Comparison of ENCODE assay signal across 9 mouse cellular contexts in genomic region chrX:60891329-60892095, GRCm38 (mm10). TPM values are rescaled to one million over a fixed set of nuclear protein-coding genes. Genes with fewer than 3 reads are reported as not detected.
DNase-seq lines count a peak whose midpoint lies in the region; ATAC-seq and TF ChIP-seq lines count a peak whose summit lies in the region.
"Had no signal": no experiment of that assay in that cellular context is flagged by ENCODE, and none has a peak within 500 bp of the region (broad histone marks: within the 10 kb centered on the region; RNA-seq: fewer than 3 reads in every experiment).

No protein-coding gene starts in this region.

- H3K4me1 ChIP-seq in kidney, embryonic 15.5 days, result peaks cover 25% of the 10 kb centered on the region
- no peaks in the 10 kb centered on the region for H3K4me1 ChIP-seq in embryonic facial prominence, embryonic 14.5 days (ENCODE audit: control insufficient read depth, insufficient read depth, low read length)
- no peaks in the 10 kb centered on the region for H3K4me1 ChIP-seq in kidney, postnatal 0 days (replicated peaks; ENCODE audit: insufficient read depth, low read length)
- H3K4me1 ChIP-seq in neural tube, embryonic 12.5 days, result no peaks in the 10 kb centered on the region

- H3K27ac ChIP-seq in kidney, embryonic 15.5 days, result no peak overlapping the region
- no peak overlapping the region for H3K27ac ChIP-seq in embryonic facial prominence, embryonic 14.5 days (replicated peaks; ENCODE audit: low read depth, low read length)
- no peak overlapping the region for H3K27ac ChIP-seq in kidney, postnatal 0 days
- no peak overlapping the region for H3K27ac ChIP-seq in neural tube, embryonic 12.5 days

- no peak for TF ChIP-seq CTCF in kidney, postnatal 0 days (IDR thresholded peaks at IDR 0.05; ENCODE audit: low read depth)

- H3K9ac ChIP-seq in kidney, embryonic 15.5 days, result no peak overlapping the region
- no peak overlapping the region for H3K9ac ChIP-seq in embryonic facial prominence, embryonic 14.5 days (ENCODE audit: low read depth, low read length)
- no peak overlapping the region for H3K9ac ChIP-seq in kidney, postnatal 0 days (ENCODE audit: low read depth, low read length)
- H3K9ac ChIP-seq in neural tube, embryonic 12.5 days, result peak overlapping the region; percentile 58

- H3K9me3 ChIP-seq in kidney, embryonic 15.5 days (replicated peaks), result no peaks in the 10 kb centered on the region
- H3K9me3 ChIP-seq in embryonic facial prominence, embryonic 14.5 days (ENCODE audit: control insufficient read depth, low read length), result no peaks in the 10 kb centered on the region
- H3K9me3 ChIP-seq in kidney, postnatal 0 days (replicated peaks; ENCODE audit: low read length), result no peaks in the 10 kb centered on the region
- no peaks in the 10 kb centered on the region for H3K9me3 ChIP-seq in neural tube, embryonic 12.5 days

- WGBS in kidney, embryonic 15.5 days, result 16% methylated on average over 43 of the region's 43 CpGs
- WGBS in embryonic facial prominence, embryonic 14.5 days, result 29% methylated on average over 36 of the region's 43 CpGs
- 25% methylated on average over 43 of the region's 43 CpGs for WGBS in kidney, postnatal 0 days
- WGBS in neural tube, embryonic 12.5 days, result 19% methylated on average over 43 of the region's 43 CpGs

- no peak for ATAC-seq in kidney, embryonic 15.5 days (replicated peaks; ENCODE audit: low FRiP score)
- ATAC-seq in embryonic facial prominence, embryonic 14.5 days (ENCODE audit: low read depth), result no peak; the same call in 1 of the 2 replicates
- no peak for ATAC-seq in kidney, postnatal 0 days (replicated peaks; ENCODE audit: low FRiP score, low read depth)
- ATAC-seq in neural tube, embryonic 12.5 days (ENCODE audit: low FRiP score, low read depth), result no peak

- H3K36me3 ChIP-seq in kidney, embryonic 15.5 days, result no peaks in the 10 kb centered on the region
- H3K36me3 ChIP-seq in embryonic facial prominence, embryonic 14.5 days (ENCODE audit: control insufficient read depth, insufficient read depth, low read length), result no peaks in the 10 kb centered on the region
- H3K36me3 ChIP-seq in kidney, postnatal 0 days (ENCODE audit: insufficient read depth, low read length), result no peaks in the 10 kb centered on the region
- no peaks in the 10 kb centered on the region for H3K36me3 ChIP-seq in neural tube, embryonic 12.5 days

- no peak for DNase-seq in kidney, adult 9 months
- DNase-seq in embryonic facial prominence, embryonic 14.5 days (ENCODE audit: low spot score), result no peak
- DNase-seq in kidney, postnatal 0 days (ENCODE audit: low spot score), result no peak
- no peak for DNase-seq in B cell, adult 2 months
- DNase-seq in lung, postnatal 36 days, result no peak
- no peak for DNase-seq in natural killer cell, adult 2 months (ENCODE audit: low spot score in 2 of 2)
- DNase-seq: right cerebral cortex, adult 18-20 months had no signal

- peak overlapping the region; percentile 72 for H3K4me2 ChIP-seq in kidney, embryonic 15.5 days
- peak overlapping the region; percentile 62 for H3K4me2 ChIP-seq in embryonic facial prominence, embryonic 14.5 days (ENCODE audit: low read depth, low read length)
- peak overlapping the region; percentile 63 for H3K4me2 ChIP-seq in kidney, postnatal 0 days (ENCODE audit: low read length)
- peak overlapping the region; percentile 63 for H3K4me2 ChIP-seq in neural tube, embryonic 12.5 days (replicated peaks)

- H3K4me3 ChIP-seq in kidney, embryonic 15.5 days (replicated peaks), result peak overlapping the region; percentile 46
- peak overlapping the region; percentile 43 for H3K4me3 ChIP-seq in embryonic facial prominence, embryonic 14.5 days (ENCODE audit: low read depth, low read length)
- H3K4me3 ChIP-seq in kidney, postnatal 0 days (replicated peaks; ENCODE audit: low read depth, low read length), result peak overlapping the region; percentile 34
- H3K4me3 ChIP-seq in neural tube, embryonic 12.5 days, result peak overlapping the region; percentile 52

- peaks cover 93% of the 10 kb centered on the region for H3K27me3 ChIP-seq in kidney, embryonic 15.5 days
- peaks cover 92% of the 10 kb centered on the region for H3K27me3 ChIP-seq in embryonic facial prominence, embryonic 14.5 days (replicated peaks; ENCODE audit: control insufficient read depth, insufficient read depth, low read length)
- H3K27me3 ChIP-seq in kidney, postnatal 0 days (ENCODE audit: insufficient read depth, low read length), result peaks cover 25% of the 10 kb centered on the region
- no peaks in the 10 kb centered on the region for H3K27me3 ChIP-seq in neural tube, embryonic 12.5 days (replicated peaks)

RNA-seq across cellular contexts. Expression of gene Sox3, which starts 1.7 kb away (rescaled TPM):
- polyA plus RNA-seq in kidney, embryonic 15.5 days (2015; fragmentation: Nextera tagmentation; extraction: Ambion mirVana), result not detected in 2 replicates
- polyA plus RNA-seq in embryonic facial prominence, embryonic 14.5 days (2014; fragmentation: Nextera tagmentation; extraction: Ambion mirVana), result 0.11 and 0.13 TPM in 2 replicates
- not detected in 2 replicates for polyA plus RNA-seq in kidney, postnatal 0 days (2015; fragmentation: Nextera tagmentation; extraction: Ambion mirVana)
- polyA plus RNA-seq in neural tube, embryonic 12.5 days (2016; fragmentation: Nextera tagmentation; extraction: Ambion mirVana), result 3.8 and 5.1 TPM in 2 replicates
